Mouse (Mus musculus) cerebellum, postnatal 14 days (tissue): Measurements from ENCODE around the gene S1pr5.
"Not testable (repeated sequence)": the region's sequence is repeated elsewhere in the genome, so short reads cannot be mapped to it uniquely, and the experiment has no call there.

Experiments
- DNase-seq, 2 experiments: peaks; one replicate each; pipeline ENCODE4 v3.0.0; 2021; ENCODE audit warnings: mixed read lengths in 2 of 2

S1pr5 gene

DNA sequence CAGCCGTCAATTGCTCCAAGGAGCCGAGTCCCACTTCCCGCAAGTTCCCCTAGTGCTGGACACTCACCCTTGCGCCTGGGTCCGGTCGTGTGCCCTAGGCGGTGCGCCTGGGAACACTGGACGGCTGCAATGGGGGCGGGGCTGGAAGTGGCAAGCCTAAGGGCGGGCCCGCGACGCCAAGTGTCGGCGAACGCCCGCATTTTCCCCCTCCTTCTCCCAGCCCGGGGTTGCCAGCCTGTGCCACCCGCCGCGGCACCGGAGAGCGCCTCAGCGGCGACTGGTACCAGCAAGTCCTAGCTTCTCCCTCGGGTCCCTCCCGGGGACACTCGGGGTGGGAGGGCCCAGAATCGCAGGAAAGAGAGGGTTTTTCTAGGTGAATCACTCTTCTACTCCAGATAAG lies at the start of gene S1pr5:
Gene S1pr5, minus strand, starts transcription at position 118 of the 400 bp plus-strand sequence.
- DNase-seq, result no peak

DNA sequence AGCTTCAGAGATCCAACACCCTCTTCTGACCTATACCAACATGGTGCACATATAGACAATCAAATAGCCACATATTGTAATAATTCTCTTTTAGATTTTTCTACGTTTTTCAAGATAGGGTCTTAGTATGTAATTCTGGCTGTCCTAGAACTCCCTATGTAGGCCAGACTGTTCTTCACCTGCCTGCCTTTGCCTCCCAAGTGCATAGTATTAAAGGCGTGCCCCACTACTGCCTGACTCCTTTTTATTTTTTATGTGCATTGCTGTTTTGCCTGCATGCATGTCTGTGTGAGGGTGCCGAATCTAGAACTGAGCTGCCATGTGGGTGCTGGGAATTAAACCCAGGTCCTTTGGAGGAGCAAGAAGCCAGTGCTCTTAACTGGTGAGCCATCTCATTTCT lies 44.0 kb upstream of the S1pr5 start:
- no peak for DNase-seq

DNA sequence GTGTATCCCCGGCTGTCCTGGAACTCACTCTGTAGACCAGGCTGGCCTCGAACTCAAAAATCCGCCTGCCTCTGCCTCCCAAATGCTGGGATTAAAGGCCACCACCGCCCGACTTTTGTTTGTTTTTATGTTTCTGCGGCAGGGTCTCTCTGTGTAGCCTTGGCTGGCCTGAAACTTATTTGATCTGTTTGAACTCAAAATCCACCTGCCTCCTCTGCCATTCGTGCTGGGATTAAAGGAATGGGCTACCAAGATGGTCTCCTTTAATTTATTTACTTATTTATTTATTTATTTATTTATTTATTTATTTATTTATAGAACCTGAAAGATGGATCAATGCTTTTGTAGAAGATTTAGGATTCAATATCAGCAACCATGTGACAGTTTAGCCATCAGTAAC lies 43.6 kb upstream of the S1pr5 start:
- DNase-seq, result not testable (repeated sequence)

DNA sequence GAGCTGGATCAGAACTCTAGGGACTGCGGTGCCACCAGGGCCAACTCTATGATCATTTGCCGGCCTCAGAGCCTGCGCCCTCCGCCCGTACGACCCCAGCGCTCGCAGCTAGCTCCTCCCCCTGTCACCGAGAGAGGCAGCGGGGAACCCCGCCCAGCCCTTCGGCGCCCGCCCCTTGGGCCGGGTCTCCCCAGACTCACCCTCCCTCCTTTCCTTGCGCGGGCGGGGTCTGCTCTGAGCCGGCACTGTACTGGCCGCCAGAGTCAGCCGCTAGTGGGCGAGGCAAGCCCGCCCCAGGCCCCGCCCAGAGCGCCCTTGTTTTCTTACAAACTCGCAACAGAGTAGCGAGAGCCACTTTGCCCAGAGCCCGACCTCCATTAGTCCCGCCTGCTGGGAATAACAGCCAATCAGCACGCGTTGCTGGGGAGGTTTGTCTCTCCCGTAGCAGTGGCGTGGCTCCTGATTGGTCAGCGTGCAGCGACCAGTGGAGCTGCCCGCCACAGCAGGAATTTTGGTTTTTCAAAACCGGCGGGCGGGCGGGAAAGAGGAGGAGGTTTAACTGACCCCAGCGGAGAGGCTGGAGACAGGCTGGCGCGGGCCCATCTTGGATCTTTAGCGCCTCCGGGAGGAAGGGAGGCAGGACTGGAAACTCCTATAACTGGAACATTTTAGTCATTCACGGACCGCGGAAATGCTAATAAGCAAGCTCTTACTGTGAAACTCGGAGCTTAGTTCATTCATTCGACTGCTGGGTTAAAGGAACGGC lies 43.0 kb upstream of the S1pr5 start, which contains the start of gene Cdkn2d:
Gene Cdkn2d, minus strand, starts transcription at position 386 of the 766 bp plus-strand sequence.
- peak; percentile 100 for DNase-seq

DNA sequence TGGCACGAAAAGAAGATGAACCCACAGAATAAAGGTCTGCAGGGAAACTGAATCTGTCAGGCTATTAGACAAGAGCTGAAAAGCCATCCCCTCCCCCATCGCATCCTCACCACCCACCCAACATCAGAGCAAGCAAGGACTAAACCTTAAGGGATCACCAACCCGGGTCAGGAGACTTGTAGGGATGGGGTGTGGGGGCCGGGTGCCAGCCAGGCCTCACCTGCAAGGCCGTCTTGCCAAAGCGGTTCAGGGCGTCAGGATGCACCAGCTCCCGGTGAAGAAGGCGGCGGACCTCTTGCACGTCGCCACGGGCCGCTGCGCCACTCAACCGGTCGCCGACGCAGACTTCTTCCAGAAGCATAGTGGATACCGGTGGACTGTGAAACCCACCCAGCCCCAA lies 42.3 kb upstream of the S1pr5 start:
- peak in 1 of 2 experiments; percentile 71 for DNase-seq

DNA sequence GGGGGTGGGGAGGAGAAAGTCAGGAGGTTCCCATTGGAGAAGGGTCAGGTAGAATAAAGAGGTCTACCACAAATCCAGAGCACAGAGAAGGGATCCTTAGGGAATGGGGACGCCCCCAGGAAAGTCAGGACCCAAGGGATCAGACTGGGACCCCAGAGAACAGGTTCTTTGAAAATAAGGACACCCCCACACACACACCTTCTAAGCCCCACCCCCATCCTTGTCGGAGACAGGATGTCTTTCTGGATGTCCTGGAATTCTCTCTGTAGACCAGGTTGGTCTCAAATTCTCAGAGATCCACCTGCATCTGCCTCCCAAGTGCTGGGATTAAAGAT lies 41.1 kb upstream of the S1pr5 start:
- no peak for DNase-seq

DNA sequence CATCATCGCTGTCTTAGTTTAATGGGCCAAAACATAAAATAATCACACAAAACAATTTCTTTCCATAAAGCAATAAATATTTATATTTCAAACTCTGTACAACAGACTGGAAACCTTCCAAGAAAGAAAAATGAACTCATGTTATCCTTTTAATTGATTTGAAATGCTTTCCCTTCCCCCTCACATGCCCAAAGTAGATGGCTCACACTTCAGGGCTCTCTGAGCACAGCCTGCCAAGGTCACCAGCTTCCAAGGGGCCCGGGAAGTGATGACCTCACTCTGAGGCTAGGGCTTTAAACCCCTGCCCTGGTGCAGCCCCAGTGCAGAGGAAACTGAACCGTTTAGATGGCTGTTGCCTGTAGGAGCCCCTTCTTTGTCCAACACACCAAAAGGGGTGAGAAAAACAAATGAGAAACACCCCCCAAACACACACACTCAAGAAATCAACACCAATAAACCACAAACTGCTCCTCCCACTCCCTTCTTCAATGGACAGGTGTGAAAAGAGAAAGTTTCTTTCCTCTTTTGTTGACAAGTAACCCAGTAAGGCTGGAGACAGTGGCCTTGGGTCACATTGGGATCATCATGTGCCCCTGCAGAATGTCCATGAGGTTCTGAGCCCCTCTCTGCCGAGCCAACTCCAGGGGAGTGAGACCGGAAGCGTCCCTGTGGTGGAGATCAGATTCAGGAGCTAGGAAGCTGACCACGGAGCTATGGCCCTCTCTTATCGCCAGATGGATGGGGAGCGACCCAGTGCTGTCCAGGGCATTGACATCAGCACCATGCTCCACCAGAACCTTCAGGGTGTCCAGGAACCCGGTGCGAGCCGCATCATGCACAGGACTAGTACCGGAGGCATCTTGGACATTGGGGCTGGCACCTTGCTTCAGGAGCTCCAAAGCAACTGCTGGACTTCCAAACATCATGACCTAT lies 40.4 kb upstream of the S1pr5 start:
- DNase-seq, result no peak

DNA sequence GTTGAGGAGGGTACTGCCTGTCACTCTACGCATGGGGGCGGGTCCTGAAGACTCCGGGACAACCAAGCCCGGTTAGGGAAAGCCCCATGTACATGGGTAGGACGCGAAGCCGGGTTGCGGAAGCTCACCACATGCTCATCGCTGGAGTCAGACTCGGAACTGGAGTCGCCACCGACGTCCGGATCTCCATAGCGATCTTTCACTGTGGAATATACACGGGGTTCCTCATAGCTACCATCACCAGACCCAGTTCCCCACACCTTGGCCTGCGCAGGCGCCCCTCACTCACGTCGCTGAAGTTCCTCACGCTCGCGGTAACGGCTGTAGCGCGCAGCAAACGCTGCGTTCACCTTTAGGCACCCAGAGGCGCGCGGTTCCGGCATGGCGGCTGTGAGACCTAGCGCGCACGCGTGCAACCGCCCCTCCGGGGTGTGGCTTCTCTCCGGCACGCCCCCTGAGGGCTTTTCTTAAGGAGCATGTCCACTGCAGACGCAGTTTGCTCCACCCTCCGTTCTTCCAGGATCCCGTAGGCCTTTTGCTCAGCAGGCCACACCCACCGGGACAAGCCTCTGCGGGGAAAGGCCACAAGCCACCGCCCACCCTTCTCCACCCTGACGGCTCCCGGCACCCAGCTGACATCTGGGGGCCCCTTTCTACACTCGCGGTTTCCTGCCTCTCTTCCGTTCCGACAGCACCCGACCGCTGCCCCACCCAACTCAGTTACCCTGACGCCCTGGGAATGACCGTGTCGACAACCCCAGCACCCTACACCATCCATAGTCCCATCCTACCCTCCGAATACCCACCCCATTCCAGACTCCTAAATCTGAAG lies 39.5 kb upstream of the S1pr5 start, which contains the start of gene Kri1:
Gene Kri1, minus strand, starts transcription at position 399 of the 832 bp plus-strand sequence.
- peak; percentile 97 for DNase-seq

DNA sequence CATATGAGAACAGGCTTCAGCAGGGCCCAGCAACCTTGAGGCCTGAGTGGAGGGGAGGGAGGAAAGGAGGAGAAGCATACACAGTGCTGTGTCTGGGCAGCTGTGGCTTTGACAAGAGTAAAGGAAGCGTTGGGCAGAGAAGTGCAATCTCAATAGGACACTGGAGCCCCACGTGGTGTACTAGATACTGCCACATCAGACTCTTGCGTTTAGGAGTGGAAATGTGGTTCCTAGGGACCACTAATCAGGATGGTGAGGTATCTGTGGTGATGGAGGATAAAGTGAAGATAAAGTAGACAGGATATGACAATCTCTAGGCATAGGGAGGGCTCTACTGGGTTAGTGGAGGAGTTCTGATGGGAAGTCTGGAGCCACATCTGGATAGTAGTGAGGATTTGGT lies 38.5 kb upstream of the S1pr5 start:
- DNase-seq, result no peak

DNA sequence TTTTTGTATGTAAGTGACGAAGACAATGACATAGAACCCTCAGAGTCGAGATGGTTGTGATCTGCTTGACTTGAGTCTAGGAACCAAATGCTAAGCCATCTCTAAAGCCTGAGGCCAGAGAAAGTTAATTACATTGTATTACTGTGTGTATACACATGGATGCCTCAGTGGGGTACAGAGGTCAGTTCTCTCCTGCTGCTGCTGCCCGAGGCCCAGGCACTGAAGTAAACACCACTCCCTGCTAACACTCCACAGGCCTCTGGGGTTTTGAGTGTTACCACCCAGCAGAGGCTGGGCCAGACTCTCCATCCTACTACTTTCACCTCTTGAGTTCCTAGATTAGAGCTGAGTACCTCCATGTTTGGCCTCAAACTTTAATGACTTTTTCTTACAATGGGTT lies 35.8 kb upstream of the S1pr5 start:
- no peak for DNase-seq

DNA sequence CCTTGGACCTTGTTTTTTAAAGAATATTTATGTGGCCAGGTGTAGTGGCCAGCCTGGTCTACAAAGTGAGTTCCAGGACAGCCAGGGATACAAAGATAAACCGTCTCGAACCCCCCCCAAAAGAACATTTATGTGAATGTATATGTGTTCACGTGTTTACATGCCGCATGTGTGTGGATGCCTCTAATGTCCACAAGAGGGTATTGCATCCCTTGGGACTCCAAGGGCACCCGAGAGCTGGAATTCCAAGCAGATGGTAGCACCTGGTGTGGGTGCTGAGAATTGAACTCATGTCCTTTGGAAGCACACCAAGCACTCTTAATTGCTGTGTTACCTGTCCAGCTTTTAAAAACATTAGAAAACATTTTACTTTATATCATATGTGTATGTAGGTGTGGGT lies 35.3 kb upstream of the S1pr5 start:
- DNase-seq, result no peak

DNA sequence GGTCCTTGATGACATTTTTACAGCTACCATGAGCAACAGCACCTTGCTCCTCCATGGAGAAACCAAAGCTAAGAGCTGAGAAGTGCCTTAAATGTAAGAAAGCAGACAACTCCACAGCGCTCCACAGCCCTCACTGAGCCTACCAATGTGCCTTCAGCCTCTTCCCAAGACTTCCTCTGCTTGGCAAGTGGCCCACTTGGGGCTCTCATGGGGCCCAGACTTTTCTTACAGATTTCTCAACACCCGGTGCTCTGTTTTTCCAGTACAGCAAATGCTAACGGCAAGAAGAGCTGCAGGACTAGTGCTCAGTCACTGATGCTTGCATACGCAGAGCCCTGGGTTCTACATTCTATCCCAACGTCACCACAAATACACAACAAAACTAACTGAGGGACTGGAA lies 29.5 kb upstream of the S1pr5 start:
- DNase-seq, result no peak

DNA sequence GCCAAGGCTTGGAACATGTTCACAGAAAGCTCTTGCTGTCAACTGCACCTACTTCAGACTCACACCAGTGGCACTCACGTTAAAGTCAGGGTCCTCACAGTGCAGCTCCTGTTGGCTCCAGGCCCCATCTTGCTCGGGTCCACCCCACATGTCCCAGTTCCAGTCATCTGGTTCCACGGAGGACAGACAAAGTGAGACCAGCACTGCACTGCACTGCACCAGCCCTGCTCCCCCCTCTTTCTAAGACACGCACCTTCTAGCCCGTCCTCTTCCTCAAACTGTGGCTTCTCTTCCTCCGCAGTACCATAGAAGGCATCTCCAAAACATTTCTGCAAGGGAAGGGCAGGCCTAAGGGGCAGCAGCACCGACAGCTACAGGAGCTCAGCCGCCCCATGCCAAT lies 28.1 kb upstream of the S1pr5 start:
- DNase-seq, result no peak

DNA sequence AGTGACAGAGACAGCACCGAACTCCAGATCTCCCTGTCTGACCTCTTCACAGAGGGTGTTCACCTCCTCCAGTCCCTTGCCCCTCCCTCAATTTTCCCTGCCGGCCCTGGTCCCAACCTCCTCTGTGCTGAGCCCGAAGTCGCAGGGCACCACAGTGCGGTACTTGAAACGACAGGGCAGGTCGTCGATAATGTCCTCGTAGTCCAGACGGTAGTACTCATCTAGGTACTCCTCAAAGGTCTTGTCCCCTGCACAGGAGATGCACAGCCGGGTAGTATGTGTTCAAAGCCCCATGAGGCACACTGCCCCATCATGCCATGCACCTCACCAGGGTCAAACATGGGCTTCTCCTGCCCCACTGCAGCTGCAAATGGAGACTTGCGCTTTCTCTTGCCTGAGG lies 27.5 kb upstream of the S1pr5 start:
- DNase-seq, result no peak

DNA sequence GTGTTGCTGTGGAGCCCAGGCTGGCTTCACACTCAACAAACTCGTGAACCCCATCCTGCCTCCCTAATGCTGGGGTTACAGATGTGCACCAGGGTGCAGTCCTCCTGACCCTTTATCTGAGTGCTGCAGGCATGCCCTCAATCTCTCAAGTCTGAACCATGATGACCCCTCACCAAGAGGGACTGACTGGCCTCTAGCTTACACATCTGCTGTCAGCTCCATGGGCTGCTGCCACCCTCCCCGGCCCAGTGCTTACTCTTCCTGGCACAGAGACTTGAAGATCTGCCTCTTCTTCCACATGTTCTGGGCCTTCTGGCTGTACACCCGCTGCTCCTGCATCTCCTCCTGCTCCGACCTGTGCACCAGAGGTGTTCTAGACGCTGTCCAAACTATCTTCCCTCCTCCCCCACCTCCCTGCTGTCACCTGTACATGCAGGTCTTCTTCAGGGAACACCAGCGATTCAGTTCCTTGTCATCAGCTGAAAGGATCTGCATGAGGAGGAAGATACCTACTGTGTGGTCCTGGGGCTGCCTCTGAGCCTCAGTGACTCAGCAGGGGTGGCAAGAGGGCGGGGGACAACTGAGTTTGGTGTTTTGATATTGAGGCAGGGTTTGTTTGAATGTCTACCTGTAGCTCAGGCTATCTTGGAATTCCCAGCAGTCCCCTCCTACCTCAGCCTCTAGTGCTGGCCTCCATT lies 26.9 kb upstream of the S1pr5 start:
- DNase-seq, result no peak

DNA sequence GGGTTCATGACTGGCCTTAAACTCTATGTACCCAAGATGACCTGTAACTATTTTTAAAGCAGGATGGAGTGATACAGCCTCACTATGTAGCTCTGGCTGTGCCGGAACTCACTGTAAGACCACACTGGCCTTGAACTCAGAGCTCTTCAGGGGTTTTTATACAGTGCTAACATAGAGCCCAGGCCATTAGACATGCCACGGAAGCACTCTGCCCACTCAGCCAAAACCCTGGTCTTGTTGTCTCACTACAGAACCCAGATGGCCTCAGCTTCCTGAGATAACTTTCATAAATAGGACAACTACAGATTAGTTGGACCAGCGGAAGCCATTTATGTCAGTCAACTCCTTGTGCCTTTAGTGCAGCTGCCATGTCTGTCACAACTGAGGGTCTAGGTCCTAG lies 26.1 kb upstream of the S1pr5 start:
- no peak for DNase-seq

DNA sequence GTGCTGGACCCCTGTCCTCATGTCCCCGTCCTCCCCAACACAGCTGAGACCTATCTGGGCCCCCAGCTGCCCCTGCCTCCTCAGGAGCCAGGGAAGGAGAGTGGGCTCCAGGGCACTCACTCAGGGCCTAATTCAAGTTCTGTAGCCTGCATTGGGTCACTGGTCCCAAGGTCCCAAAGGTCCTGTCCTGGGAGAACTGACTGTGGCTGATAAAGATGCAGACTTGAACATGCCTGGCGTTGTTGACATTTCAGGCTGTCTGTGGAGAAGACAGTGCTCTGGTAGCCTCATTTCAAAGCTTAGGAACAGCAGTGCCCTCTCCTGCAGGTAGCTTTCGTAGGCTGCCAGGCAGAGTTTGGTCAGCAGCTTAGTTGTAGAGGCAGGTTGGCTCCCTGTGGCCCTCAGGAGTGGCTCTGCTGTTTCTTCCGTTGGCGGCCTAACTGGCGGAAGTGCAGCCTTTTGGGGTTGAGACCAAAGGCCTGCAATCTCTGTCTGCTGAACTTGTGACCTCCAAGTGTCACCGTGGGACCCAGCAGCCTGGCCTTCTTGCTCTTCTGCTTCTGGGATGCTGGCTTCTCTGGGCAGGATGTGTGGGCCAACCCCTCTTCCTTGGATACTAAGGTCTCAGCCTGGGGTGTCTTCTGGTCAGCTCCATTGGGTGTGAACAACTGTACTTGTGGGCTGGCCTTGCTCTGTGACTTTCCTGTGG lies 25.4 kb upstream of the S1pr5 start:
- DNase-seq, result no peak

DNA sequence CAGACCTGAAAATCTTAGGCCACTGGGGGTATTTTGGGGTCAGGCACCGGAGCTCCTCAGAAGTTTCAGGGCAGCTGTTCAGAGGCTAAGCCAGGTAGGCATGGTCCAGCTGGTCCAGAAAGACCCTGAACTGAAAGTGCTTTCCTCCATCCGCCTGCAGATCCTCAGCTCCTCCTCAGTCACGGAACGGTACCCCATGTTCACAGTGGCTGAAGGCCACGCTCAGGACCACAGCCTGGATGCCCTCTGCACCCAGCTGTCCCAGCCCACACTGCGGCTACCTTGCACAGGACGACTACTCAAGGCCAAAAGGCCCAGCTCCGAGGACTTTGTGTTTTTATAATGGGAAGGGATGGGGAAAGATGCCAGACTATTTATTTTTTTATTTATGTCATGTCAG lies 24.9 kb upstream of the S1pr5 start:
- DNase-seq, result no peak

DNA sequence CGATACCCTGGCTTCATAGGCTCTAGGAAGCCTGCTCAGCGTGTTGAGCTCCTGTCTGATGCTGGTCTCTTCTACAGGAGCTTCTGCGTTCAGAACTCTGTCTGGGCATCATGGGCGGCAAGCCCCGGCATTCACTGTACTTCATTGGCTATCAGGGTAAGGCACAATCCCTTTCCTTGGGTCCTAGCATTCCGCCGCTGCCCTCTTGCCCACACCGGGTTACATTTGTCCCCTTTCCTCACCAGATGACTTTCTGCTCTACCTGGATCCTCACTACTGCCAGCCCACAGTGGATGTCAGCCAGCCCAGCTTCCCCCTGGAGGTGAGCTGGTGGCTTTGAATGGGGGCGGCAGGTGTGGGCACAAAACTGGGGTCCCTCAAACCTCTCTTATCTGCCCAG lies 24.1 kb upstream of the S1pr5 start:
- no peak for DNase-seq

DNA sequence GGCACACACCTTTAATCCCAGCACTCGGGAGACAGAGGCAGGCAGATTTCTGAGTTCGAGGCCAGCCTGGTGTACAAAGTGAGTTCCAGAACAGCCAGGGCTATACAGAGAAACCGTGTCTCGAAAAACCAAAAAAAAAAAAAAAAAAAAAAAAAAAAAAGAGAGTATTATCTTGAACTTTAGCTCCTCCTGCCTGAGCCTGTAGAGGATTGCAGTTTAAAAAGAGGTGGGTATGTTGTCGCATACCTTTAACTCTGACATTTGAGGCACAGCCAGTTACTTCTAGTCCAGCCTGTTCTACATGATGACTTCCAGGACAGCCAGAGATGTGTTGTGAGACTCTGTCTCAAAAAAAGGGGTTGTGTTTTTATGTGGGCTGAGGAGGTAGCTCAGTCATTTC lies 21.3 kb upstream of the S1pr5 start:
- DNase-seq, result not testable (repeated sequence)

DNA sequence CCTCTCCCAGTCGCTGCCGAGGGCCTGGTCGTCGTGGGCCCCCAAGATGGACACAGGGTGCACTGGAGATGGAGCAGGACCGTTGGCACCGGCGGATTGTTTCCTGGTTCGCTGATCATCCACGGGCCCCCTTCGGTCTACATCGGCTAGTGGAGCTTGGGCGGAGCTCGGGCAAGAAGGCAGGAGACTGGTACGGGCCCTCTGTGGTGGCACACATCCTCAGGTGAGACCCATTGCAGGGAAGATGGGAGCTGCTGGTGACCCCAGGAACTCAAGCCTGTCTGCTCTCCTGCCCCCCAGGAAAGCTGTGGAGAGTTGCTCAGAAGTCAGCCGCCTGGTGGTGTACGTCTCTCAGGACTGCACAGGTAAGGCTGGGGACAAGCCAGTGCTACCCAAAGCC lies 20.1 kb upstream of the S1pr5 start:
- DNase-seq, result no peak

DNA sequence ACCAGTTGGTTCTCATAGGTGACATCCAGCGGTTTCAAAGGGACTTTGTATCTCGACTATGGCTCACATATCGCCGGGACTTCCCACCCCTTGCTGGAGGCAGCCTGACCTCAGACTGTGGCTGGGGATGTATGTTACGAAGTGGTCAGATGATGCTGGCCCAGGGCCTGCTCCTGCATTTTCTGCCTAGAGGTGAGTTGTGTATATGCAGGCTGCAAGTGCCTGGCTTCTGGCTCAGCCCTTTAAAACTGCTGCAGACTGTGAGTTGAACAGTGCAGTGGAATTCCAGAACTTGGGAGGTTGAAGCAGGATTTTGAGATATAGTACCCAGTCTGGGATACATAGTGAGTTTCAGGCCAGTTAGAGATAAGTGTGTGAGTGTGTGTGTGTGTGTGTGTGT lies 18.6 kb upstream of the S1pr5 start:
- DNase-seq, result no peak
